Comparison of ENCODE assay signal across 8 mouse cellular contexts in the genomic region with DNA sequence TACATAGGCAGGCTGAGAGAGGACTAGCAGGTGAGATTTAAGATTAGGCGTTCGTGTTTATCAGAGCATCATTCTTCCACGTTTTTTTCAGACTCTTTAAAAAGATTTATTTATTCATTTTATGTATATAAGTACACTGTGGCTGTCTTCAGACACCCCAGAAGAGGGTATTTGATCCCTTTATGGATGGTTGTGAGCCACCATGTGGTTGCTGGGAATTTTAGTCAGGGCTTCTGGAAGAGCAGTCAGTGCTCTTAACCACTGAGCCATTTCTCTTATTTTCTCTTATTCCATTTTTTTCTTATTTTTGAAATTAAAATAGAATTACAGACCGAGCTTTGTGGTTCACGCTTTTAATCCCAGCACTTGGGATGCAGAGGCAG. TPM values are rescaled to one million over a fixed set of nuclear protein-coding genes. Genes with fewer than 3 reads are reported as not detected.
DNase-seq lines count a peak whose midpoint lies in the region; ATAC-seq and TF ChIP-seq lines count a peak whose summit lies in the region.

No protein-coding gene starts in this region.

- TF ChIP-seq CTCF in gastrocnemius, adult 2 months (IDR thresholded peaks at IDR 0.05), result no peak
- TF ChIP-seq CTCF in spleen, adult 2 months (IDR thresholded peaks at IDR 0.05; ENCODE audit: extremely low read depth, insufficient read depth, insufficient read length, insufficient replicate concordance), result no peak

- H3K27me3 ChIP-seq in spleen, adult 2 months (ENCODE audit: control insufficient read depth, insufficient read depth, low read length), result no peaks in the 10 kb centered on the region
- no peaks in the 10 kb centered on the region for H3K27me3 ChIP-seq in limb, embryonic 15.5 days
- H3K27me3 ChIP-seq in stomach, embryonic 16.5 days (ENCODE audit: control insufficient read depth, insufficient read depth, low read length), result no peaks in the 10 kb centered on the region

- H3K4me3 ChIP-seq in gastrocnemius, adult 2 months, result peak overlapping the region; percentile 74
- H3K4me3 ChIP-seq in spleen, adult 2 months (ENCODE audit: extremely low read depth, insufficient read depth, insufficient read length), result peak overlapping the region; percentile 65
- peak overlapping the region; percentile 73 for H3K4me3 ChIP-seq in limb, embryonic 15.5 days
- peak overlapping the region; percentile 54 for H3K4me3 ChIP-seq in stomach, embryonic 16.5 days (replicated peaks; ENCODE audit: low read length)

- no peaks in the 10 kb centered on the region for H3K9me3 ChIP-seq in limb, embryonic 15.5 days
- no peaks in the 10 kb centered on the region for H3K9me3 ChIP-seq in stomach, embryonic 16.5 days (replicated peaks; ENCODE audit: control insufficient read depth, low read length)

- H3K9ac ChIP-seq in limb, embryonic 15.5 days, result no peak overlapping the region
- H3K9ac ChIP-seq in stomach, embryonic 16.5 days (ENCODE audit: low read length), result peak overlapping the region; percentile 52; the same call in 1 of the 2 replicates

- peak overlapping the region; percentile 45 for H3K4me2 ChIP-seq in limb, embryonic 15.5 days
- H3K4me2 ChIP-seq in stomach, embryonic 16.5 days (ENCODE audit: low read depth, low read length), result peak overlapping the region; percentile 59

- TF ChIP-seq POLR2A in spleen, adult 2 months (IDR thresholded peaks at IDR 0.05; ENCODE audit: low read depth, low read length), result no peak

- no peak for DNase-seq in gastrocnemius, adult 2 months
- DNase-seq in gastrocnemius, postnatal 10 days, result no peak
- no peak for DNase-seq in spleen, adult 2 months (ENCODE audit: low read depth in 1 of 2, low spot score in 2 of 2)
- DNase-seq in spleen, postnatal 4 days (ENCODE audit: low spot score in 2 of 2), result no peak
- DNase-seq in layer of hippocampus, postnatal 36 days, result no peak
- DNase-seq in urinary bladder, postnatal 25 days (ENCODE audit: low spot score), result no peak

- WGBS in spleen, adult 2 months, result 40% methylated on average over 5 of the region's 5 CpGs
- 39% methylated on average over 5 of the region's 5 CpGs for WGBS in limb, embryonic 15.5 days
- 43% methylated on average over 5 of the region's 5 CpGs for WGBS in stomach, embryonic 16.5 days

- peak overlapping the region; percentile 96 for H3K27ac ChIP-seq in gastrocnemius, adult 2 months
- peak overlapping the region; percentile 72 for H3K27ac ChIP-seq in spleen, adult 2 months (ENCODE audit: insufficient read depth, low read length)
- peak overlapping the region; percentile 79; the same call in 1 of the 2 replicates for H3K27ac ChIP-seq in limb, embryonic 15.5 days
- peak overlapping the region; percentile 8 for H3K27ac ChIP-seq in stomach, embryonic 16.5 days (ENCODE audit: low read length)

- intact Hi-C loops in gastrocnemius, adult 2 months (cut with DNase I), result loop anchor here (2.0 kb wide), 1 partner anchor 54 kb away; no protein-coding TSS in a partner anchor

- H3K36me3 ChIP-seq in spleen, adult 2 months (ENCODE audit: control insufficient read depth, insufficient read depth, low read length), result peaks cover 6% of the 10 kb centered on the region
- H3K36me3 ChIP-seq in limb, embryonic 15.5 days, result peaks cover 20% of the 10 kb centered on the region
- H3K36me3 ChIP-seq in stomach, embryonic 16.5 days (ENCODE audit: control insufficient read depth, insufficient read depth, low read length), result 0 out of 2 replicates have a peak, but pooled peaks cover 7% of the 10 kb centered on the region

- peaks cover 9% of the 10 kb centered on the region; the same call in 1 of the 2 replicates for H3K4me1 ChIP-seq in spleen, adult 2 months (ENCODE audit: control insufficient read depth, insufficient read depth, insufficient read length)
- peaks cover 13% of the 10 kb centered on the region for H3K4me1 ChIP-seq in limb, embryonic 15.5 days
- peaks cover 16% of the 10 kb centered on the region for H3K4me1 ChIP-seq in stomach, embryonic 16.5 days (ENCODE audit: control insufficient read depth, insufficient read depth, low read length)

- ATAC-seq in limb, embryonic 15.5 days (ENCODE audit: insufficient number of reproducible peaks, low FRiP score, low TSS enrichment, low read depth), result no peak
- no peak for ATAC-seq in stomach, embryonic 16.5 days (ENCODE audit: insufficient read depth, low FRiP score)

RNA-seq across cellular contexts. Expression of a gene that starts 0.3 kb away (rescaled TPM):
- 100 to 1,000 TPM; 142 to 228 TPM for total RNA-seq in gastrocnemius, adult 2 months (2021)
- total RNA-seq in gastrocnemius, postnatal 10 days (2021), result 100 to 1,000 TPM; 184 to 185 TPM
- 82.0 and 91.1 TPM in 2 replicates for polyA plus RNA-seq in spleen, adult 2 months (2012; rRNA removed)
- 254 and 271 TPM in 2 replicates for polyA plus RNA-seq in limb, embryonic 15.5 days (2015; fragmentation: Nextera tagmentation; extraction: Ambion mirVana)
- polyA plus RNA-seq in stomach, embryonic 16.5 days (2015; fragmentation: Nextera tagmentation; extraction: Ambion mirVana), result 242 and 249 TPM in 2 replicates
- 100 to 1,000 TPM; 136 to 154 TPM for total RNA-seq in layer of hippocampus, postnatal 36 days (2021)

RNA-seq across cellular contexts. Expression of a gene that starts 10.6 kb away (rescaled TPM):
- total RNA-seq in gastrocnemius, adult 2 months (2021), result 1 to 10 TPM; 1.0 to 1.6 TPM
- 1 to 10 TPM; 1.9 to 2.4 TPM for total RNA-seq in gastrocnemius, postnatal 10 days (2021)
- 1.4 and 1.6 TPM in 2 replicates for polyA plus RNA-seq in spleen, adult 2 months (2012; rRNA removed)
- 2.4 and 3.1 TPM in 2 replicates for polyA plus RNA-seq in limb, embryonic 15.5 days (2015; fragmentation: Nextera tagmentation; extraction: Ambion mirVana)
- polyA plus RNA-seq in stomach, embryonic 16.5 days (2015; fragmentation: Nextera tagmentation; extraction: Ambion mirVana), result 1.6 and 2.2 TPM in 2 replicates
- total RNA-seq in layer of hippocampus, postnatal 36 days (2021), result 10 to 100 TPM; 45.3 to 51.0 TPM

RNA-seq across cellular contexts. Expression of a gene that starts 10.8 kb away (rescaled TPM):
- under 1 TPM; 0.14 to 0.20 TPM for total RNA-seq in gastrocnemius, adult 2 months (2021)
- total RNA-seq in gastrocnemius, postnatal 10 days (2021), result under 1 TPM; 0.32 to 0.35 TPM
- 0.52 and 0.84 TPM in 2 replicates for polyA plus RNA-seq in spleen, adult 2 months (2012; rRNA removed)
- polyA plus RNA-seq in limb, embryonic 15.5 days (2015; fragmentation: Nextera tagmentation; extraction: Ambion mirVana), result 1.3 TPM in 2 replicates
- polyA plus RNA-seq in stomach, embryonic 16.5 days (2015; fragmentation: Nextera tagmentation; extraction: Ambion mirVana), result 0.51 and 0.56 TPM in 2 replicates
- total RNA-seq in layer of hippocampus, postnatal 36 days (2021), result under 1 TPM; 0.76 to 0.77 TPM

RNA-seq across cellular contexts. Expression of a gene that starts 24.8 kb away (rescaled TPM):
- total RNA-seq in gastrocnemius, adult 2 months (2021), result 10 to 100 TPM; 10.2 to 11.5 TPM
- total RNA-seq in gastrocnemius, postnatal 10 days (2021), result 10 to 100 TPM; 11.7 to 12.5 TPM
- 40.3 and 44.4 TPM in 2 replicates for polyA plus RNA-seq in spleen, adult 2 months (2012; rRNA removed)
- polyA plus RNA-seq in limb, embryonic 15.5 days (2015; fragmentation: Nextera tagmentation; extraction: Ambion mirVana), result 19.7 and 22.1 TPM in 2 replicates
- 18.9 and 19.6 TPM in 2 replicates for polyA plus RNA-seq in stomach, embryonic 16.5 days (2015; fragmentation: Nextera tagmentation; extraction: Ambion mirVana)
- 10 to 100 TPM; 30.0 to 32.1 TPM for total RNA-seq in layer of hippocampus, postnatal 36 days (2021)

RNA-seq across cellular contexts. Expression of a gene that starts 33.0 kb away (rescaled TPM):
- total RNA-seq in gastrocnemius, adult 2 months (2021), result under 1 TPM; 0.08 to 0.23 TPM
- total RNA-seq in gastrocnemius, postnatal 10 days (2021), result under 1 TPM; 0.16 to 0.56 TPM
- 1.6 and 2.0 TPM in 2 replicates for polyA plus RNA-seq in spleen, adult 2 months (2012; rRNA removed)
- polyA plus RNA-seq in limb, embryonic 15.5 days (2015; fragmentation: Nextera tagmentation; extraction: Ambion mirVana), result 1.2 TPM in 2 replicates
- polyA plus RNA-seq in stomach, embryonic 16.5 days (2015; fragmentation: Nextera tagmentation; extraction: Ambion mirVana), result 0.41 and 0.81 TPM in 2 replicates
- total RNA-seq in layer of hippocampus, postnatal 36 days (2021), result 1 to 10 TPM; 1.7 to 1.9 TPM

Comparison
In these comparisons a context has a peak if more than half of its experiments do, and no peak if none do; other contexts are left out.
1. H3K27ac ChIP-seq: peak in every context shown above with its lines; median percentile 96 in gastrocnemius, adult 2 months; 79 in limb, embryonic 15.5 days; 72 in spleen, adult 2 months; 8 in stomach, embryonic 16.5 days.
2. RNA of a gene that starts 10.6 kb away (total RNA-seq): 45.3 to 51.0 TPM in layer of hippocampus, postnatal 36 days; 1.9 to 2.4 TPM in gastrocnemius, postnatal 10 days and 1.0 to 1.6 TPM in gastrocnemius, adult 2 months; every median in the first group is over 10 times any median in the second.
3. Peak in every context shown above with its lines, with median percentiles within 50 percentile points of each other: H3K4me3 ChIP-seq.